Mouse (Mus musculus): ENCODE measurements at regions not wholly inside any gene's neighbourhood (a gene's known extent, or its start where the extent isn't known, plus 50 kb on each side); places are given as distances from the start of the nearest gene placed in this dataset.

DNA sequence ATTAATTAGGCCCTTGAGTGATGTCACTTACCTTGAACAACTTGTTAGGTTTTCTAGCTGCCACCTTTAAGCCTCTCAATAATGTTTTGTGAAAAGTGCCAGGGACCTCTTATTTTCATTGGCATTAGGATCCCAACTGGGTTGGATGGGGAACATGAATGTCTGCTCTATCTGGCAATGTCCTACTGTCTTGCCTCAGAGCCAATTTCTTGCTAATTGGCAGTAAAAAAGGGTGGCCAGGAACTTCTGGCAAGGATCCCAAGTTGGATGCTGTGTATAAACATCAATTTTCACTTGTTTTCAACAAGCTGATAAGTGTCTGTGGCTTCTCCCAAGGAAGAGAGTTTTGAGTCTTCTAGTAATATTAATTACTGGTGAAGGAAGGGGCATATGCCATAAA, 118.8 kb upstream of the Tgif2lx1 start:
- Histone ChIP-seq H3K4me3 (ENCODE audit: low read length) (no peak overlapping the region), H3K36me3 (ENCODE audit: insufficient read depth, low read length) (no peaks in the 10 kb centered on the region), H3K4me1 (ENCODE audit: insufficient read depth, low read length) (no peaks in the 10 kb centered on the region), H3K4me2 (ENCODE audit: low read depth, low read length) (no peak overlapping the region), H3K27me3 (ENCODE audit: insufficient read depth, low read length) (no peaks in the 10 kb centered on the region), H3K27ac (no peak overlapping the region), H3K9me3 (ENCODE audit: low read length) (no peaks in the 10 kb centered on the region), H3K9ac (replicated peaks; ENCODE audit: low read length) (no peak overlapping the region)
- no peak for TF ChIP-seq CTCF (IDR thresholded peaks at IDR 0.05; ENCODE audit: low read depth)
- DNase-seq (ENCODE audit: low spot score) = peak; percentile 16
- no peak for ATAC-seq

DNA sequence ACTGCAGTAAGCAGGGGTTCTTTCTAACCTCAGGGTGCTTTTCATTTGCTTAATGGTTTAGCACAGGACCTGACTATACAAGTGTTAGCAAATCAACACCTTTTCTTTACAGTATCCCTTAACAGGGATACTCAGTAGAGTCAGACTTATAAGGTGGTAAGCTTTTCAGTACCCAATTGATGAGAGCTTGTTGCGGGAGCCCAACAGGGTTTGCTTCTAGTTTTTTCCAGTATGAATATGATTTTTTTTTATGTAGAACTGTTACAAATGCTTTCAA, 115.7 kb upstream of the Tgif2lx1 start:
- DNase-seq (ENCODE audit: low spot score) (no peak), ATAC-seq (no peak)
- WGBS = 64% methylated on average over 1 of the region's 1 CpGs
- no peaks in the 10 kb centered on the region for H3K36me3 ChIP-seq (ENCODE audit: insufficient read depth, low read length)
- H3K4me1 ChIP-seq (ENCODE audit: insufficient read depth, low read length) = no peaks in the 10 kb centered on the region
- H3K9me3 ChIP-seq (ENCODE audit: low read length) = no peaks in the 10 kb centered on the region
- no peak for TF ChIP-seq CTCF (IDR thresholded peaks at IDR 0.05; ENCODE audit: low read depth)
- H3K4me3 ChIP-seq (ENCODE audit: low read length) = no peak overlapping the region
- no peaks in the 10 kb centered on the region for H3K27me3 ChIP-seq (ENCODE audit: insufficient read depth, low read length)
- H3K9ac ChIP-seq (replicated peaks; ENCODE audit: low read length) = no peak overlapping the region
- H3K27ac ChIP-seq = no peak overlapping the region
- H3K4me2 ChIP-seq (ENCODE audit: low read depth, low read length) = no peak overlapping the region

DNA sequence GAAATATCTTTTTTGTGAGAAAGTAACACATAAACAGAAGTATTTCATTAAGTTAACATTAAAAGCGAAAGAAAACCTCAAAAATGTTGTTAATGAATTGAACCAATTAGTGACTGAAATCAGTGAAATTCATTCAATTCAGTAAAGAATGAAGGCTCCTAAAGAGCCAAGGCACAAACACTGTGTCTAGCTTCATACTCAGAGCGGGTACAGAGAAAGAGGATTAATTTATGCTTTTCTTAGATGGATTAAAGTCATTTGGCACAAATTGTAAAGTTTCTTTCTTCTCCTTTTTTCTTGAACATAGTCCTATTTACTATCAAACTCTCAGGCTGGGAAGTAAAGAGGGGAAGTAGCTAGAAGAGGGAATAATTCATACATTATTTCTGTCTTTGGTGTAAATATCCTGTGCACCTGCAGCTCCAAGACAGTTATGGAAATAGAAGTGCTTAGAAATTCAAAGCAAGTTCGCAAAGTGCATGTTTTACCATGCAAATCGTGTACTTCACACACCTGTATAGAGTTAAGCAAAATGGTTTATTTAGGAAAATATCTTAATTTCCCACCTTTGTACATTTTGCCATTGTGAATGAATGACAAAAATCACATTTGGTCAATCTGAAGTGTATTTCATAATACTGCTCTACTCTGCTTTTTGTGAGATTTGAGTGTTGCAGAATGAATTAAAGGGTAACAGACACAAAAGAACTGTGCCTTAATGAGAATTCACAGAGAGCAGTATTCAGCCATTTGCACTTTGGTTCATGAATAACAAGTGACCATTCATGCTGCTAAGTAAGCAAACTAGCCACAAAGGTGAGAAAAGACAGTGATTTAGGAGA, 115.2 kb upstream of the Tgif2lx1 start:
- Histone ChIP-seq H3K9me3 (ENCODE audit: low read length) (no peaks in the 10 kb centered on the region), H3K9ac (replicated peaks; ENCODE audit: low read length) (no peak overlapping the region), H3K27ac (no peak overlapping the region), H3K27me3 (ENCODE audit: insufficient read depth, low read length) (no peaks in the 10 kb centered on the region), H3K4me1 (ENCODE audit: insufficient read depth, low read length) (no peaks in the 10 kb centered on the region), H3K4me3 (ENCODE audit: low read length) (no peak overlapping the region), H3K36me3 (ENCODE audit: insufficient read depth, low read length) (no peaks in the 10 kb centered on the region), H3K4me2 (ENCODE audit: low read depth, low read length) (no peak overlapping the region)
- 55% methylated on average over 4 of the region's 4 CpGs for WGBS
- DNase-seq (ENCODE audit: low spot score) = peak; percentile 1
- TF ChIP-seq CTCF (IDR thresholded peaks at IDR 0.05; ENCODE audit: low read depth) = no peak
- no peak for ATAC-seq

Data from hindbrain, postnatal 0 days (tissue).